Mouse (Mus musculus) hindbrain, embryonic 11.5 days (tissue): ENCODE results near the gene Gstp1. TPM values are rescaled to one million over a fixed set of nuclear protein-coding genes. Genes with fewer than 3 reads are reported as not detected.
"Not testable (repeated sequence)": the region's sequence is repeated elsewhere in the genome, so short reads cannot be mapped to it uniquely, and the experiment has no call there.

Source experiments
- ATAC-seq: fragments of 200-750 bp; cut with Nextera tagmentation; 2 replicates; pipeline ENCODE4 v1.8.0; 2017; ENCODE audit warnings: mild to moderate bottlenecking, moderate TSS enrichment, moderate library complexity; ENCODE audit not compliant: low FRiP score
- DNase-seq: peaks from one replicate; pipeline ENCODE4 v3.0.0-alpha.2; 2015; ENCODE audit warnings: low spot score
- H3K27ac ChIP-seq: fragments of 300-500 bp; sonication (generic); 2 replicates; pipeline ENCODE4 v1.5.1; 2014; ENCODE audit warnings: mild to moderate bottlenecking, low read depth, low read length
- H3K27me3 ChIP-seq: fragments of 300-500 bp; sonication (generic); 2 replicates; pipeline ENCODE4 v1.6.1; 2014; ENCODE audit warnings: mild to moderate bottlenecking, low read length, moderate library complexity, mixed read lengths; ENCODE audit not compliant: control insufficient read depth, insufficient read depth
- H3K36me3 ChIP-seq: fragments of 300-500 bp; sonication (generic); 2 replicates; pipeline ENCODE4 v1.6.1; 2014; ENCODE audit warnings: mild to moderate bottlenecking, low read length, moderate library complexity, mixed read lengths; ENCODE audit not compliant: control insufficient read depth, insufficient read depth
- H3K4me1 ChIP-seq: fragments of 300-500 bp; sonication (generic); replicated peaks from 2 replicates; pipeline ENCODE4 v1.6.1; 2014; ENCODE audit warnings: low read length, mixed read lengths; ENCODE audit not compliant: control insufficient read depth, insufficient read depth
- H3K4me2 ChIP-seq: fragments of 300-500 bp; sonication (generic); replicated peaks from 2 replicates; pipeline ENCODE4 v1.6.1; 2014; ENCODE audit warnings: mild to moderate bottlenecking, low read depth, low read length
- H3K4me3 ChIP-seq: fragments of 300-500 bp; sonication (generic); 2 replicates; pipeline ENCODE4 v1.5.1; 2014; ENCODE audit warnings: low read depth, low read length
- H3K9ac ChIP-seq: fragments of 300-500 bp; sonication (generic); 2 replicates; pipeline ENCODE4 v1.6.1; 2014; ENCODE audit warnings: low read depth, low read length
- H3K9me3 ChIP-seq: fragments of 300-500 bp; sonication (generic); 2 replicates; pipeline ENCODE4 v1.6.1; 2016; ENCODE audit warnings: low read length; ENCODE audit not compliant: control insufficient read depth
- WGBS: fragments of 180-500 bp; shearing (Covaris S2); extraction: QIAGEN DNeasy Blood & Tissue Kit; methylation state at CpG from one replicate; pipeline ENCODE4 v1.1.7; 2014; 5-methylcytosine and 5-hydroxymethylcytosine counted together
- polyA plus RNA-seq: library from polyadenylated mRNA; unstranded; fragments of >200 nt; fragmentation: Nextera tagmentation; extraction: Ambion mirVana; gene quantifications from 2 replicates; pipeline ENCODE4 v1.2.1, GENCODE M21; 2014

Gene Gstp1
- polyA plus RNA-seq, 1 experiment from 2014 or later: 348 TPM

GRCm38 (mm10) chr19:4066280-4066679 is 28.5 kb upstream of the Gstp1 start:
- Histone ChIP-seq H3K9me3 (no peaks in the 10 kb centered on the region), H3K4me1 (no peaks in the 10 kb centered on the region), H3K9ac (no peak overlapping the region), H3K4me3 (no peak overlapping the region), H3K27me3 (no peaks in the 10 kb centered on the region), H3K36me3 (no peaks in the 10 kb centered on the region), H3K4me2 (no peak overlapping the region), H3K27ac (no peak overlapping the region)
- ATAC-seq: no peak
- no peak for DNase-seq
- 85% methylated on average over 6 of the region's 6 CpGs for WGBS

GRCm38 (mm10) chr19:4064501-4064900 is 26.7 kb upstream of the Gstp1 start:
- not testable (repeated sequence) for H3K27me3 ChIP-seq, DNase-seq, H3K27ac ChIP-seq, H3K9ac ChIP-seq, H3K4me3 ChIP-seq, H3K36me3 ChIP-seq, ATAC-seq, H3K9me3 ChIP-seq, H3K4me1 ChIP-seq, H3K4me2 ChIP-seq
- 48% methylated on average over 2 of the region's 11 CpGs for WGBS

DNA sequence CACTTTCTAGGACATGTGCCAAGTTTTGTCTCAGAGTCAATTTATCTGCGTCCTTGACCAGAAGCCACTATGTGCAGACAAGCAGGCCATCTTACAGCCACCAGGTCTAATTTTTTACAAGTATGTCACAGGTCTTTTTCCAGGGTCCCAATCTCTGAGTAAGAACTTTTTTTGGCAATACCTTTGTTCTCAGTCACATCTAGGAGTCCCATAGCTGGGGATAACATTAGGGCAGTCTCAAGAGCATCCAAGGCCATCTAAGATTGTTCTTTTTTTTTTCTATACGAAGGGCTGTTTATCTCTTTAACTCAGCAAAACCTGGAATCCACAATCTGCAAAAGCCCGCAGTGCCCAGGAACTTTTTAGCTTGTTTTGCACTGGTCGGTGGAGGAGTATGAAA is 25.6 kb upstream of the Gstp1 start:
- not testable (repeated sequence) for H3K27ac ChIP-seq, H3K9ac ChIP-seq, ATAC-seq, H3K4me1 ChIP-seq, DNase-seq, H3K9me3 ChIP-seq, H3K27me3 ChIP-seq, H3K4me2 ChIP-seq, H3K4me3 ChIP-seq, H3K36me3 ChIP-seq
- WGBS: 87% methylated on average over 2 of the region's 4 CpGs

DNA sequence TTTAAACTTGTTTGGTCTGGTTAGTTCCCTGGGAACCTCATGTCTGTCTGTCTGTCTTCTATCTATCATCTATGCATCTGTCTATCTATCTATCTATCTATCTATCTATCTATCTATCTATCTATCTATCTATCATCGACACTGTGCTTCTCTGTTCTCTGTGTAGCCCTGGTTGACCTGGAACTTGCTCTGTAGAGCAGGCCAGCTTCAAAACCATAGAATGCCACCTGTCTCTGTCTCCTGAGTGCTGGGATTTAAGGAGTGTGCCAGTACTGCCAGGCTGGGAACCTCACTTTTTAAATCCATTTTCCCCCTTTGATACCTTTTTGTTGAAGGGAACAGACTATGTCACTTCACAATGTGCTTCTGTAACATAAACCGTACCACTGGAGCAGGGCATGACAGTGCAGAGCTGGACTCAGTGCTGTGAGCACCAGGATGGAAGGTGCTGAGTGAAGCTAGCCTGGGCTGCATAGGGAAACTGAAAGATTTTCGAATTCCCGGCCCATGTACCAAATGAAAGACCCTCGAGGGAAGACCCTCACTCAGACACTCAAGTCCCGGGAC is 23.2 kb upstream of the Gstp1 start:
- Histone ChIP-seq H3K4me2 (no peak overlapping the region), H3K9me3 (no peaks in the 10 kb centered on the region), H3K9ac (no peak overlapping the region), H3K27me3 (no peaks in the 10 kb centered on the region), H3K27ac (no peak overlapping the region), H3K4me1 (no peaks in the 10 kb centered on the region), H3K4me3 (no peak overlapping the region), H3K36me3 (no peaks in the 10 kb centered on the region)
- 88% methylated on average over 5 of the region's 6 CpGs for WGBS
- DNase-seq: no peak
- no peak for ATAC-seq

DNA sequence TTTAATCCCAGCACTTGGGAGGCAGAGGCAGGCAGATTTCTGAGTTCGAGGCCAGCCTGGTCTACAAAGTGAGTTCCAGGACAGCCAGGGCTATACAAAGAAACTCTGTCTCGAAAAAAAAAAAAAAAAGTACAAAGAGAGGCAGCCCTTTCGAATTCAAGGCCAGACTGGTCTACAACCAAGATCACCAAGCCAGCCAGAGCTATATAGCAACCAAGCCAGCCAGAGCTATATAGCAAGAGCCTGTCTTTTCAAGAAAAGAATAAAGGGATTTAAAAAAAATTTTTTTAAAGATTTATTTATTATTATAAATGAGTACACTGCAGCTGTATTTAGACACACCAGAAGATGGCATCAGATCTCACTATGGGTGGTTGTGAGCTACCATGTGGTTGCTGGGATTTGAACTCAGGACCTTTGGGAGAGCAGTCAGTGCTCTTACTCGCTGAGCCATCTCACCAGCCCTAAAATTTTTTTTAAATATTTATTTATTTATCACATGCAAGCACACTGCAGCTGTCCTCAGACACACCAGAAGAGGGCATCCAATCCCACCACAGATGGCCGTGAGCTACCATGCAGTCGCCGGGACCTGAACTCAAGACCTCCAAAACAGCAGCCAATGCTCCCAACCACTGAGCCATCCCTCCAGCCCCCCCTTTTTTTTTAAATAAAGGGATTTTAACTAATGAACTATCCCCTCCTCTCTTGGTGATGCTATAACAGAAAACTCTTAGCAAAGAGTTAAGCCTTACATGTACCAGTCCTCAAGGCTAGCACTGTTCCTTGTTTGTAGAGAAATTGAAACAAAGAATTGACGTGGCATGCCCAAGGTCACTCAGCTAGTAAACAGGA is 22.5 kb upstream of the Gstp1 start:
- 87% methylated on average over 8 of the region's 8 CpGs for WGBS
- H3K27me3 ChIP-seq, H3K4me2 ChIP-seq, ATAC-seq, H3K9ac ChIP-seq, DNase-seq, H3K9me3 ChIP-seq, H3K27ac ChIP-seq, H3K4me1 ChIP-seq, H3K4me3 ChIP-seq, H3K36me3 ChIP-seq: not testable (repeated sequence)

- no peaks in the 10 kb centered on the region for H3K36me3 ChIP-seq
- H3K27ac ChIP-seq: no peak within 1 kb of the TSS
- no peaks in the 10 kb centered on the region for H3K4me1 ChIP-seq
- H3K4me2 ChIP-seq: no peak within 1 kb of the TSS
- H3K9ac ChIP-seq: no peak within 1 kb of the TSS
- DNase-seq: no peak
- H3K27me3 ChIP-seq: no peaks in the 10 kb centered on the region
- no peak within 1 kb of the TSS for H3K4me3 ChIP-seq
- ATAC-seq: no peak
- 83% methylated on average over 15 of the region's 15 CpGs for WGBS
- no peaks in the 10 kb centered on the region for H3K9me3 ChIP-seq
Observed at GRCm38 (mm10) chr19:4059069-4059740, 21.4 kb upstream of the Gstp1 start, which contains the start of gene Gstp3. TSS of gene Gstp3 (minus strand) at chr19:4059569.

DNA sequence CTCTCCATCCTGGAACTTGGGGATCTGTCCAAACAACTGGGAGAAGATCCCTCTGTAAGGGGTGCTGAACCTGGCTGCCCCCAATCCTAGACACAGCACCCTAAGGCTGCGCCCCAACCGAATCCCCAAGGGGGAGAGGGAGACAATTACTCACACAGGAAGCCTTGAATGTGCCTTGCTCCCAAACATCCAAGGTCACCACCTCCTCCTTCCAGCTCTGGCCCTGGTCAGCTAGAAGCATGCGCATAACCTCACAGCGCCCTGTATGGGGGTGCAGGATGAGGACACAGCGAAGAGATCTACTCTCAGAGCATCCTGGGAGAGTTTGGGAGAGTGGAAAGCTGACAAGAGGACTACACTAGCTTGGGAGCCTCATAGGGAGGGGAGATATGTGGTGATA is 20.8 kb upstream of the Gstp1 start:
- no peak for DNase-seq
- Histone ChIP-seq H3K27ac (no peak overlapping the region), H3K9ac (no peak overlapping the region), H3K27me3 (no peaks in the 10 kb centered on the region), H3K36me3 (no peaks in the 10 kb centered on the region), H3K4me3 (no peak overlapping the region), H3K9me3 (no peaks in the 10 kb centered on the region), H3K4me1 (no peaks in the 10 kb centered on the region), H3K4me2 (no peak overlapping the region)
- WGBS: 82% methylated on average over 5 of the region's 5 CpGs
- no peak for ATAC-seq

DNA sequence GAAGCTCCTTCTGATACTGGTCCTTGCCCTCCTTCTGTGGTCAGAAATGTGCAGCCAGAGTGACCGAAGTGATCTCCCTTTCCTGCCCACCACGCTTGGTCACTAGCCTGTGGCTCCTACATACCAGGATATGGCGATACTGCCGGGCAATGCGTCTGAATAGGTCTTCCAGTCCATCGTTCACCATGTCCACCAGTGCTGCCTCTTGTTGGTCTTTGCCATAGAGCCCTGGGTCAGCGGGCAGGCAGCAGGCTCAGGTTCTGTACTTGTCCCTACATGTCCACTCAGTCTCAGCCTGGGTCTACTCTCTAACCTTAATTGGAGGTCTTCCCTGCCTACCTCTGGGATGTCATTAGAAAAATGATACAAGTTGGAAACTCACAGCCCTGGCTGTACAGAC is 20.2 kb upstream of the Gstp1 start:
- DNase-seq (no peak), ATAC-seq (no peak)
- no peak overlapping the region for H3K27ac ChIP-seq
- H3K4me1 ChIP-seq: no peaks in the 10 kb centered on the region
- no peak overlapping the region for H3K4me2 ChIP-seq
- H3K9me3 ChIP-seq: no peaks in the 10 kb centered on the region
- H3K27me3 ChIP-seq: no peaks in the 10 kb centered on the region
- H3K36me3 ChIP-seq: no peaks in the 10 kb centered on the region
- 92% methylated on average over 7 of the region's 7 CpGs for WGBS
- no peak overlapping the region for H3K9ac ChIP-seq
- H3K4me3 ChIP-seq: no peak overlapping the region
